Mouse (Mus musculus) limb, embryonic 14.5 days (tissue): ENCODE measurements around the gene Gcnt2. TPM values are rescaled to one million over a fixed set of nuclear protein-coding genes. Genes with fewer than 3 reads are reported as not detected.

Source experiments
- ATAC-seq: fragments of 200-750 bp; cut with Nextera tagmentation; 2 replicates; pipeline ENCODE4 v1.8.0; 2017; ENCODE audit warnings: low read depth, moderate number of reproducible peaks, moderate TSS enrichment; ENCODE audit not compliant: low FRiP score
- DNase-seq: peaks from one replicate; pipeline ENCODE4 v3.0.0-alpha.2; 2015; ENCODE audit warnings: low spot score
- H3K27ac ChIP-seq: fragments of 300-500 bp; sonication (generic); replicated peaks from 2 replicates; pipeline ENCODE4 v1.5.1; 2014; ENCODE audit warnings: low read depth, mild to moderate bottlenecking, low read length, moderate library complexity, mixed read lengths
- H3K27me3 ChIP-seq: fragments of 300-500 bp; sonication (generic); 2 replicates; pipeline ENCODE4 v1.6.1; 2014; ENCODE audit warnings: low read length, mixed read lengths; ENCODE audit not compliant: control insufficient read depth, insufficient read depth
- H3K36me3 ChIP-seq: fragments of 300-500 bp; sonication (generic); 2 replicates; pipeline ENCODE4 v1.6.1; 2014; ENCODE audit warnings: mild to moderate bottlenecking, low read length, moderate library complexity, mixed read lengths; ENCODE audit not compliant: control insufficient read depth, insufficient read depth
- H3K4me1 ChIP-seq: fragments of 300-500 bp; sonication (generic); 2 replicates; pipeline ENCODE4 v1.6.1; 2014; ENCODE audit warnings: antibody characterized with exemption, low read length, mixed read lengths; ENCODE audit not compliant: control insufficient read depth, insufficient read depth
- H3K4me2 ChIP-seq: fragments of 300-500 bp; sonication (generic); replicated peaks from 2 replicates; pipeline ENCODE4 v1.6.1; 2014; ENCODE audit warnings: low read depth, mild to moderate bottlenecking, low read length, moderate library complexity; ENCODE audit not compliant: severe bottlenecking
- H3K4me3 ChIP-seq: fragments of 300-500 bp; sonication (generic); replicated peaks from 2 replicates; pipeline ENCODE4 v1.5.1; 2014; ENCODE audit warnings: low read length
- H3K9ac ChIP-seq: fragments of 300-500 bp; sonication (generic); 2 replicates; pipeline ENCODE4 v1.6.1; 2014; ENCODE audit warnings: mild to moderate bottlenecking, low read depth, low read length, moderate library complexity; ENCODE audit not compliant: severe bottlenecking
- H3K9me3 ChIP-seq: fragments of 300-500 bp; sonication (generic); 2 replicates; pipeline ENCODE4 v1.6.1; 2016; ENCODE audit warnings: low read length; ENCODE audit not compliant: control insufficient read depth
- POLR2A ChIP-seq: fragments of 200-500 bp; IDR thresholded peaks from 2 replicates; pipeline ENCODE4 v1.8.0; 2012; ENCODE audit warnings: inconsistent platforms, mild to moderate bottlenecking, moderate library complexity, borderline replicate concordance; ENCODE audit not compliant: insufficient read depth, insufficient read length; ENCODE audit errors: extremely low read depth
- WGBS: fragments of 180-500 bp; shearing (Covaris S2); extraction: QIAGEN DNeasy Blood & Tissue Kit; methylation state at CpG from one replicate; pipeline ENCODE4 v1.1.7; 2014; 5-methylcytosine and 5-hydroxymethylcytosine counted together
- polyA plus RNA-seq, 2 experiments: library from polyadenylated mRNA; depleted of rRNA in 1 of 2; stranded (reverse) in 1 of 2; unstranded in 1 of 2; fragments of >200 nt; fragmentation: Nextera tagmentation in 1 of 2; extraction: Ambion mirVana in 1 of 2; gene quantifications; 2 replicates each; pipeline versions ENCODE4 v1.2.1 to v1.2.3; 2012 to 2014

Gcnt2 gene
- polyA plus RNA-seq (2012; rRNA removed): 1.6 and 1.7 TPM in 2 replicates
- polyA plus RNA-seq (2014; fragmentation: Nextera tagmentation; extraction: Ambion mirVana): 2.5 TPM in 2 replicates

DNA sequence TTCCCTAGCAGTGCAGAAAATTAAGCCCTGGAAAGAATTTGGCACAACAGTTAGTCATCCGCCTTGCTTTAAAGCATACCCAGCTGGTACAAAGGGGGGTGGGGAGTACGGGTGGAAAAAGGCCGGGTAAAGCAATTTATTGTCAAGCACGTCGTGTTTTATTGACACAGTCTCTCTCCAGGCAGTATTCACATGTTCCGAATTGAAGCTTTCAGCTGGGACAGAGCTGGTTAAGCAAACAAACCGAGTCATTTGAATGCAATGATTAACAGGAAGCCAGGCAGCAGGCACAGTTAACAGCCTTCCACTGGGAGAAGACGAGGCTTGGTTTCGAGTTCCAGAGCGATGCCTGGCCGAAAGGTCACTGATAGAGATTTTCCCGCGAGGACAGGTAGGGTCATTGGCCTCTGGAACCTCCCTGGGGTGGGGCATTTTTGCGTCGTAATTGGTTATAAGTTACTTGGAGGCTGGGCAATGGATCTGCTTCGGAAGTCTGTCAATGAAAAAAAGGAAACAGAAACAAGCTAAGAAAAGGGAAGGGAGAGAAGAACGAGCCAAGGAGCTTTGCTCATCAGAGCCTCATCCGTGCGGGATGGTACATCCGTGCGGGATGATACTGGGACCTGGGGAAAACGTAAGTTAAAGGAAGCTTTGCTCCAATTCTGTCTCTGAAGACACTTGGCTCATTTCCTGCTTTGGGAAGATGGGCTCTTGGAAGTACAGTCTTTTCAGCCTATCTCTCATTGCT, at the start of gene Gcnt2:
Gcnt2 (plus strand) TSS at position 103 of the 748 bp plus-strand sequence.
- ATAC-seq (peak; percentile 62), DNase-seq (peak; percentile 36)
- peak within 1 kb of the TSS; percentile 14 for H3K9ac ChIP-seq
- no peaks in the 10 kb centered on the region for H3K9me3 ChIP-seq
- no peak within 1 kb of the TSS for H3K27ac ChIP-seq
- peak within 1 kb of the TSS; percentile 24 for H3K4me3 ChIP-seq
- H3K4me2 ChIP-seq: peak within 1 kb of the TSS; percentile 48
- no peak for TF ChIP-seq POLR2A
- 30% methylated on average over 22 of the region's 22 CpGs for WGBS
- no peaks in the 10 kb centered on the region for H3K36me3 ChIP-seq
- H3K4me1 ChIP-seq: peaks cover 6% of the 10 kb centered on the region
- H3K27me3 ChIP-seq: no peaks in the 10 kb centered on the region

GRCm38 (mm10) chr13:40820617-40821016, 38.9 kb upstream of the Gcnt2 start:
- Histone ChIP-seq H3K9ac (no peak overlapping the region), H3K4me1 (no peaks in the 10 kb centered on the region), H3K27me3 (no peaks in the 10 kb centered on the region), H3K4me3 (no peak overlapping the region), H3K27ac (no peak overlapping the region), H3K4me2 (no peak overlapping the region), H3K9me3 (no peaks in the 10 kb centered on the region), H3K36me3 (no peaks in the 10 kb centered on the region)
- DNase-seq: no peak
- 72% methylated on average over 1 of the region's 1 CpGs for WGBS
- ATAC-seq: no peak
- TF ChIP-seq POLR2A: no peak

GRCm38 (mm10) chr13:40821911-40822310, 37.6 kb upstream of the Gcnt2 start:
- TF ChIP-seq POLR2A: no peak

DNA sequence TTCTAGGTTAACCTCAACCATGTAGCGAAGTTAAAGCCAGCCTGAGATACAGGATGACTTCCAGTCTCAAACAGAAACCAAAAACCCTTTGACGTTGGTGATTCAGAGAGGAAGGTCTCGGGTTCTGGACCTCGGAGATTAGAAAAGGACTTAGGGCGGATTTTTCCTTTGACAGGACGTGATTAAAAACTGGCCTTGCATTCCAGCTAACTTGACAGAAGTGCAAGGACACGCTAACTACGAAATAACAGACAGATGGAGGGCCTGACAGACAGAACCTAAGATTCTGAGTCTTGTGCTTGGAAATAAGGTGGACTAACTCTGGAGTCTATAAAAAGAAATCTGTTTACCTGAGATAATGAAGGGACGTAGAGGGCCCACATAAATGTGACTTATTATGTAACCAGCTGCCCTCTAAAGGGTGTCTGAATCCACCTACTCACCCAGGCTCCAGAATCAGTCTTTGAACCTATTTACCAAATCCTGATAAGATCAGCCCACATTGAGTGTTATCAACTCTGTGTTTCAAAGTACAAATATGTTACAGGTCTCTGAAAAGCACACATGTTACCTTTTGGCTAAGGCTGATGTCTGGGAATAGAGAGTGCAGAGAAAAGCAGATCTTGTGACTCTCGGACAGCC, 18.3 kb upstream of the Gcnt2 start:
- Histone ChIP-seq H3K9me3 (no peaks in the 10 kb centered on the region), H3K36me3 (no peaks in the 10 kb centered on the region), H3K4me3 (no peak overlapping the region), H3K4me1 (no peaks in the 10 kb centered on the region), H3K4me2 (no peak overlapping the region), H3K27ac (no peak overlapping the region), H3K27me3 (no peaks in the 10 kb centered on the region), H3K9ac (no peak overlapping the region)
- no peak for DNase-seq
- ATAC-seq: no peak
- TF ChIP-seq POLR2A: no peak
- 64% methylated on average over 10 of the region's 10 CpGs for WGBS

More at GRCm38 (mm10) chr13:40821911-40822310, 37.6 kb upstream of the Gcnt2 start:
- Histone ChIP-seq H3K27ac (no peak overlapping the region), H3K9ac (no peak overlapping the region), H3K27me3 (no peaks in the 10 kb centered on the region), H3K4me2 (no peak overlapping the region), H3K4me3 (no peak overlapping the region), H3K4me1 (no peaks in the 10 kb centered on the region), H3K9me3 (no peaks in the 10 kb centered on the region), H3K36me3 (no peaks in the 10 kb centered on the region)
- 81% methylated on average over 2 of the region's 2 CpGs for WGBS
- DNase-seq: no peak
- ATAC-seq: no peak

- TF ChIP-seq POLR2A: no peak
- Histone ChIP-seq H3K36me3 (no peaks in the 10 kb centered on the region), H3K9me3 (no peaks in the 10 kb centered on the region), H3K9ac (no peak overlapping the region), H3K4me3 (no peak overlapping the region), H3K4me2 (no peak overlapping the region), H3K4me1 (no peaks in the 10 kb centered on the region), H3K27ac (no peak overlapping the region), H3K27me3 (no peaks in the 10 kb centered on the region)
- DNase-seq: no peak
- no peak for ATAC-seq
- 29% methylated on average over 1 of the region's 1 CpGs for WGBS
These were observed 17.4 kb upstream of the Gcnt2 start for GRCm38 (mm10) chr13:40842141-40842540.
